Mouse (Mus musculus): ENCODE measurements around the gene Sec31a. TPM values are rescaled to one million over a fixed set of nuclear protein-coding genes. Genes with fewer than 3 reads are reported as not detected.
A peak's percentile ranks its signal among the peaks of the same experiment; 100 is the strongest.

Sec31a gene
- polyA plus RNA-seq, 1 experiment: 168 TPM

GRCm38 (mm10) chr5:100336876-100337275 is 79.2 kb downstream of the Sec31a start:
- Histone ChIP-seq H3K79me2 (ENCODE audit: control insufficient read depth, insufficient read depth) (no peaks in the 10 kb centered on the region), H3K36me3 (ENCODE audit: control insufficient read depth, insufficient read depth) (no peaks in the 10 kb centered on the region), H3ac (ENCODE audit: control insufficient read depth, insufficient read length) (no peak overlapping the region), H3K27me3 (ENCODE audit: control insufficient read depth, insufficient read depth, insufficient read length) (no peaks in the 10 kb centered on the region), H3K4me3 (no peak overlapping the region), H3K4me2 (ENCODE audit: low read depth) (no peak overlapping the region)
- TF ChIP-seq POLR2AphosphoS2 (IDR thresholded peaks at IDR 0.05; ENCODE audit: insufficient read length, low read depth): no peak

- TF ChIP-seq CEBPB (IDR thresholded peaks at IDR 0.05; ENCODE audit: insufficient read depth, poor library complexity, severe bottlenecking): no peak
- TF ChIP-seq SRF (IDR thresholded peaks at IDR 0.05; ENCODE audit: control insufficient read depth, insufficient read length, low read depth): no peak
- TF ChIP-seq POLR2AphosphoS2 (IDR thresholded peaks at IDR 0.05; ENCODE audit: insufficient read length, low read depth): no peak
- no peak for TF ChIP-seq TCF3 (IDR thresholded peaks at IDR 0.05; ENCODE audit: insufficient read length, low read depth)
- no peak for TF ChIP-seq POLR2A (IDR thresholded peaks at IDR 0.05; ENCODE audit: insufficient read length, low read depth)
- Histone ChIP-seq H3K4me2 (ENCODE audit: low read depth) (no peak overlapping the region), H3K36me3 (ENCODE audit: control insufficient read depth, insufficient read depth) (no peaks in the 10 kb centered on the region), H3K27me3 (ENCODE audit: control insufficient read depth, insufficient read depth, insufficient read length) (no peaks in the 10 kb centered on the region), H3ac (ENCODE audit: control insufficient read depth, insufficient read length) (no peak overlapping the region), H3K4me3 (no peak overlapping the region), H3K79me2 (ENCODE audit: control insufficient read depth, insufficient read depth) (no peaks in the 10 kb centered on the region)
These were observed 80.4 kb downstream of the Sec31a start for GRCm38 (mm10) chr5:100335581-100336080.

- no peak for TF ChIP-seq CEBPB (IDR thresholded peaks at IDR 0.05; ENCODE audit: insufficient read depth, poor library complexity, severe bottlenecking)
- no peak for TF ChIP-seq POLR2A (IDR thresholded peaks at IDR 0.05; ENCODE audit: insufficient read length, low read depth)
- no peak for TF ChIP-seq SRF (IDR thresholded peaks at IDR 0.05; ENCODE audit: control insufficient read depth, insufficient read length, low read depth)
- TF ChIP-seq TCF3 (IDR thresholded peaks at IDR 0.05; ENCODE audit: insufficient read length, low read depth): no peak
- TF ChIP-seq MYOD1 (IDR thresholded peaks at IDR 0.05; ENCODE audit: control insufficient read depth in 1 of 3, insufficient read length in 2 of 3, low read depth in 2 of 3): no peak
- TF ChIP-seq E2F4 (IDR thresholded peaks at IDR 0.05; ENCODE audit: insufficient read depth): no peak
- no peak for TF ChIP-seq TCF12 (IDR thresholded peaks at IDR 0.05; ENCODE audit: insufficient read depth, poor library complexity, severe bottlenecking)
- no peak for TF ChIP-seq MAX (IDR thresholded peaks at IDR 0.05; ENCODE audit: low read depth)
- TF ChIP-seq POLR2AphosphoS2 (IDR thresholded peaks at IDR 0.05; ENCODE audit: insufficient read length, low read depth): no peak
- TF ChIP-seq MYOG (IDR thresholded peaks at IDR 0.05; ENCODE audit: control insufficient read depth in 1 of 3, insufficient read depth in 1 of 3, insufficient read length in 2 of 3, low read depth in 2 of 3): no peak
- TF ChIP-seq REST (IDR thresholded peaks at IDR 0.05; ENCODE audit: insufficient read depth, insufficient read length): no peak
- no peak overlapping the region for H3ac ChIP-seq (ENCODE audit: control insufficient read depth, insufficient read length)
- H3K36me3 ChIP-seq (ENCODE audit: control insufficient read depth, insufficient read depth): no peaks in the 10 kb centered on the region
- no peaks in the 10 kb centered on the region for H3K27me3 ChIP-seq (ENCODE audit: control insufficient read depth, insufficient read depth, insufficient read length)
- H3K79me2 ChIP-seq (ENCODE audit: control insufficient read depth, insufficient read depth): no peaks in the 10 kb centered on the region
- no peak overlapping the region for H3K4me3 ChIP-seq
- no peak overlapping the region for H3K4me2 ChIP-seq (ENCODE audit: low read depth)
These were observed 81.3 kb downstream of the Sec31a start for GRCm38 (mm10) chr5:100334686-100335085.

GRCm38 (mm10) chr5:100333607-100334380 is 82.2 kb downstream of the Sec31a start:
- no peaks in the 10 kb centered on the region for H3K27me3 ChIP-seq (ENCODE audit: control insufficient read depth, insufficient read depth, insufficient read length)
- peak overlapping the region; percentile 40 for H3K4me2 ChIP-seq (ENCODE audit: low read depth)
- H3K4me3 ChIP-seq: no peak overlapping the region
- no peaks in the 10 kb centered on the region for H3K36me3 ChIP-seq (ENCODE audit: control insufficient read depth, insufficient read depth)
- H3K79me2 ChIP-seq (ENCODE audit: control insufficient read depth, insufficient read depth): no peaks in the 10 kb centered on the region
- no peak for TF ChIP-seq MYOG (IDR thresholded peaks at IDR 0.05; ENCODE audit: control insufficient read depth in 1 of 3, insufficient read depth in 1 of 3, insufficient read length in 2 of 3, low read depth in 2 of 3)
- TF ChIP-seq MAX (IDR thresholded peaks at IDR 0.05; ENCODE audit: low read depth): no peak
- TF ChIP-seq CEBPB (IDR thresholded peaks at IDR 0.05; ENCODE audit: insufficient read depth, poor library complexity, severe bottlenecking): no peak
- TF ChIP-seq TCF3 (IDR thresholded peaks at IDR 0.05; ENCODE audit: insufficient read length, low read depth): no peak
- no peak for TF ChIP-seq SRF (IDR thresholded peaks at IDR 0.05; ENCODE audit: control insufficient read depth, insufficient read length, low read depth)
- no peak overlapping the region for H3ac ChIP-seq (ENCODE audit: control insufficient read depth, insufficient read length)

GRCm38 (mm10) chr5:100332300-100333004 is 83.6 kb downstream of the Sec31a start:
- H3K27me3 ChIP-seq (ENCODE audit: control insufficient read depth, insufficient read depth, insufficient read length): no peaks in the 10 kb centered on the region
- H3ac ChIP-seq (ENCODE audit: control insufficient read depth, insufficient read length): no peak overlapping the region
- no peaks in the 10 kb centered on the region for H3K36me3 ChIP-seq (ENCODE audit: control insufficient read depth, insufficient read depth)

More at GRCm38 (mm10) chr5:100332300-100333004, 83.6 kb downstream of the Sec31a start:
- no peaks in the 10 kb centered on the region for H3K79me2 ChIP-seq (ENCODE audit: control insufficient read depth, insufficient read depth)
- no peak overlapping the region for H3K4me2 ChIP-seq (ENCODE audit: low read depth)
- H3K4me3 ChIP-seq: no peak overlapping the region
- TF ChIP-seq USF1 (IDR thresholded peaks at IDR 0.05; ENCODE audit: low read depth) (no peak), SRF (IDR thresholded peaks at IDR 0.05; ENCODE audit: control insufficient read depth, insufficient read length, low read depth) (no peak), MYOG (IDR thresholded peaks at IDR 0.05; ENCODE audit: control insufficient read depth in 1 of 3, insufficient read depth in 1 of 3, insufficient read length in 2 of 3, low read depth in 2 of 3) (no peak), REST (IDR thresholded peaks at IDR 0.05; ENCODE audit: insufficient read depth, insufficient read length) (no peak), MAX (IDR thresholded peaks at IDR 0.05; ENCODE audit: low read depth) (no peak), POLR2A (IDR thresholded peaks at IDR 0.05; ENCODE audit: insufficient read length, low read depth) (no peak), MYOD1 (IDR thresholded peaks at IDR 0.05; ENCODE audit: control insufficient read depth in 1 of 3, insufficient read length in 2 of 3, low read depth in 2 of 3) (no peak), TCF12 (IDR thresholded peaks at IDR 0.05; ENCODE audit: insufficient read depth, poor library complexity, severe bottlenecking) (no peak), CEBPB (IDR thresholded peaks at IDR 0.05; ENCODE audit: insufficient read depth, poor library complexity, severe bottlenecking) (no peak), E2F4 (IDR thresholded peaks at IDR 0.05; ENCODE audit: insufficient read depth) (no peak), TCF3 (IDR thresholded peaks at IDR 0.05; ENCODE audit: insufficient read length, low read depth) (no peak)

All from myocyte (in vitro differentiated cells).